Mouse (Mus musculus): ENCODE results near the gene Pnpla8.
"Not testable (repeated sequence)": the region's sequence is repeated elsewhere in the genome, so short reads cannot be mapped to it uniquely, and the experiment has no call there.

Gene Pnpla8

DNA sequence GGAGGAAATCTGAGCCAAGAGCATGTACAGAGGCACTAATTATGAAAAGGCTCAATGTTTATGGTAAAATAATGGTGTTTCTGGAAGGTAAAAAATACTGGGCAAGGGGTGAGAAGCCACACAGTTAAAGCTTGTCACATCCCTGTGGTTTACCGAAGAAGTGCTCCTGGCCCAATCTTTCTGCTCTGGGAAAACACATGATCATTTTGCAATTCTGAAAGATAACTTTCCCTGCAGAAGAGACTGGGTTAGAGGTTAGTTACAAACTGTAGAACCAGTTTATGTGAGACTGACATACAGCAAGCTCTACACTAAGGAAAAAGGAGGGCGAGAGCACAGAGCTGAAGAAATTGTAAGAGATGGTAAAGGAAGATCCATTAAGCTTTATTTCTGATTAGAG is 46.0 kb downstream of the Pnpla8 start:
- in situ Hi-C loops (cut with MboI; ENCODE audit: low pct_unique_long_range_greater_than_20kb in 1 of 2, low sequenced_read_pairs in 2 of 2, unreplicated experiment in 1 of 2): no loop called here

- in situ Hi-C loops (cut with MboI; ENCODE audit: low pct_unique_long_range_greater_than_20kb in 1 of 2, low sequenced_read_pairs in 2 of 2, unreplicated experiment in 1 of 2): no loop called here
Measured at GRCm38 (mm10) chr12:44268728-44269302, 47.6 kb downstream of the Pnpla8 start.

GRCm38 (mm10) chr12:44269311-44269831 is 48.2 kb downstream of the Pnpla8 start:
- in situ Hi-C loops (cut with MboI; ENCODE audit: low pct_unique_long_range_greater_than_20kb in 1 of 2, low sequenced_read_pairs in 2 of 2, unreplicated experiment in 1 of 2): no loop called here

DNA sequence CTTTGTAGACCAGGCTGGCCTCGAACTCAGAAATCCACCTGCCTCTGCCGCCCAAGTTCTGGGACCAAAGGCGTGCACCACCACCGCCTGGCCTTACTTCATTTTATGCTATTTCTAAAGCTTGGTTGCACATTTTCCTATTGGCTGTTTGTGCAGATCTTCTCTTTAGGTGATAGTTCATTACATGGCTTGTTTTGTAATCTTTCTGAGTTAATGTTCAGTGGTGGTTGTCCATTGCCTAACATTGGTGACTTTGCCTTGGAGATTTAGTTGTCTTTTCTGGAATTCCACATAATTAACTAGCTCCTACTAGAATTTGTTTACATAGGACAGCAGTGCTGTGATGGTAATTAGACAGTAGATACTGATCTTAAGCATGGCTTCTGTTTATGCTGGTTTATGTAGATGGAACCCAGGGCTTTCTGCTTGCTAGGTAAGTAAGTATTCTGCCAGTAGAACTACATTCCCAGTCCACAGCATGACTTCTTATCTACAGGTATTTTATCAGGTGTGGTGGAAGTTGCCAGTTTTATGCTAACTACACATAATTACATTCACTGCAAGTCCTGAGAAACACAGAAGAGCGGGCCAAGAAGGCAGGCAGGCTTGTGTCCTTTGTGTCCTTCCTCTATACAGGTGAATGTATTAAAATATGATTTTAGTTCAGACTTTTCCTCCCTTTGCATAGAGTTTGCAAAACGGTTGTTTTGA is 53.1 kb downstream of the Pnpla8 start:
- in situ Hi-C loops (cut with MboI; ENCODE audit: low pct_unique_long_range_greater_than_20kb in 1 of 2, low sequenced_read_pairs in 2 of 2, unreplicated experiment in 1 of 2): no loop called here

GRCm38 (mm10) chr12:44280147-44280546 is 59.0 kb downstream of the Pnpla8 start:
- in situ Hi-C loops (cut with MboI; ENCODE audit: low pct_unique_long_range_greater_than_20kb in 1 of 2, low sequenced_read_pairs in 2 of 2, unreplicated experiment in 1 of 2): not testable (repeated sequence)

- in situ Hi-C loops (cut with MboI; ENCODE audit: low pct_unique_long_range_greater_than_20kb in 1 of 2, low sequenced_read_pairs in 2 of 2, unreplicated experiment in 1 of 2): no loop called here
Measured at GRCm38 (mm10) chr12:44281534-44281933, 60.4 kb downstream of the Pnpla8 start.

DNA sequence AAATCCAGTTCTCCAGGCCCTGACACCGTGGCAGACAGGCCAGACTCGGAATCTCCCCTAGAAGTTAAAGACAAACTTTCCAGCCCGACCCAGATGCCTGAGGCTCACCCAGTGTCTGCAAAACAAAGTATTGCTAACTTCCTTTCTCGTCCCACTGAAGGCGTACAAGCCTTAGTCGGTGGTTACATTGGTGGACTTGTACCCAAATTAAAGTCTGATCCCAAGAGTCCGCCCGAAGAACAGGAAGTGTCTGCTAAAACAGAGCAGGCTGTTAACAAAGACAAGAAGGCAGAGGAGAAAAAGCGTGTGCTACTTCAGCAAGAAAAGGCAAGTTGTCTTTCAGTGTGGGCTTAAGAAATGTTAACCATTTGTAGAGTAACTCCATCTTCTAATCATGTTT is 62.2 kb downstream of the Pnpla8 start:
- in situ Hi-C loops (cut with MboI; ENCODE audit: low pct_unique_long_range_greater_than_20kb in 1 of 2, low sequenced_read_pairs in 2 of 2, unreplicated experiment in 1 of 2): no loop called here

GRCm38 (mm10) chr12:44286992-44287391 is 65.8 kb downstream of the Pnpla8 start:
- in situ Hi-C loops (cut with MboI; ENCODE audit: low pct_unique_long_range_greater_than_20kb in 1 of 2, low sequenced_read_pairs in 2 of 2, unreplicated experiment in 1 of 2): no loop called here

- in situ Hi-C loops (cut with MboI; ENCODE audit: low pct_unique_long_range_greater_than_20kb in 1 of 2, low sequenced_read_pairs in 2 of 2, unreplicated experiment in 1 of 2): loop anchor here in 1 of 2 experiments (10.0 kb wide), 1 partner anchor 253 kb away; no protein-coding TSS in a partner anchor
Measured at GRCm38 (mm10) chr12:44292281-44292680, 71.1 kb downstream of the Pnpla8 start.

- in situ Hi-C loops (cut with MboI; ENCODE audit: low pct_unique_long_range_greater_than_20kb in 1 of 2, low sequenced_read_pairs in 2 of 2, unreplicated experiment in 1 of 2): no loop called here
Measured at GRCm38 (mm10) chr12:44300793-44301192, 79.6 kb downstream of the Pnpla8 start.

GRCm38 (mm10) chr12:44304012-44304411 is 82.8 kb downstream of the Pnpla8 start:
- in situ Hi-C loops (cut with MboI; ENCODE audit: low pct_unique_long_range_greater_than_20kb in 1 of 2, low sequenced_read_pairs in 2 of 2, unreplicated experiment in 1 of 2): no loop called here

DNA sequence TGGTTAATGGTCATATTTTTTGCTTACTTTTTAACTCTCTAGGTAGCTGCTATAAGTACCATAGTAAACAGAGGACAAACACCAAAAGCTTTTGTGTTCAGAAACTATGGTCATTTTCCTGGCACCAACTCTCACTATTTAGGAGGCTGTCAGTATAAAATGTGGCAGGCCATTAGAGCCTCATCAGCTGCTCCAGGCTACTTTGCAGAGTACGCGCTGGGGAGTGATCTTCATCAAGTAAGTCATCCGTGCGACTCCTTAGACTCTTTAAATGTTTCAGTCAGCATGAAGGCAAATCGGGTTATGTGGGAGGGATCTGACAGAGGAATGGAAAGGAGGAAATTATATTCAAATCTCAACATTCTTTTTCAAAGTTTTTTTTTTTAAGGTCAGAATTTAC is 83.7 kb downstream of the Pnpla8 start:
- in situ Hi-C loops (cut with MboI; ENCODE audit: low pct_unique_long_range_greater_than_20kb in 1 of 2, low sequenced_read_pairs in 2 of 2, unreplicated experiment in 1 of 2): no loop called here

- in situ Hi-C loops (cut with MboI; ENCODE audit: low pct_unique_long_range_greater_than_20kb in 1 of 2, low sequenced_read_pairs in 2 of 2, unreplicated experiment in 1 of 2): no loop called here
Measured at GRCm38 (mm10) chr12:44308221-44308620, 87.1 kb downstream of the Pnpla8 start.

DNA sequence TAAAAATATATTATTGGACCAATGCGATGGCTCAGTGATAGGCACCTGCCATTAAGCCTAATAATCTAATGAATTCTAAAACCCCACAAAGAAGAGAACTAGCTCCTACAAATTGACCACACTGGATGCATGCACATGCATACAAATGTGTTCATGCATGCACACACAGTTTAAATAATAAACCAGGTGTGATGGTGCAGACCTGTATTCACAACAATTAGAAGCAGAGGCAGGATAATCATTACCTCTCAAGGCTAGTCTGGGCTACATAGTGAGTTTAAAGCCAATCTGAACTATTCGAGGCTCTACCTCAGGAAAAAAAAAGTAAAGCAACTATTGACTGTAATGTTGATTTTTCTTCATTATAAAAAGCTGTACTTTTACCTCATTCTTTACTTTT is 94.0 kb downstream of the Pnpla8 start:
- in situ Hi-C loops (cut with MboI; ENCODE audit: low pct_unique_long_range_greater_than_20kb in 1 of 2, low sequenced_read_pairs in 2 of 2, unreplicated experiment in 1 of 2): no loop called here

- in situ Hi-C loops (cut with MboI; ENCODE audit: low pct_unique_long_range_greater_than_20kb in 1 of 2, low sequenced_read_pairs in 2 of 2, unreplicated experiment in 1 of 2): no loop called here
Measured at GRCm38 (mm10) chr12:44325091-44325490, 103.9 kb downstream of the Pnpla8 start.

DNA sequence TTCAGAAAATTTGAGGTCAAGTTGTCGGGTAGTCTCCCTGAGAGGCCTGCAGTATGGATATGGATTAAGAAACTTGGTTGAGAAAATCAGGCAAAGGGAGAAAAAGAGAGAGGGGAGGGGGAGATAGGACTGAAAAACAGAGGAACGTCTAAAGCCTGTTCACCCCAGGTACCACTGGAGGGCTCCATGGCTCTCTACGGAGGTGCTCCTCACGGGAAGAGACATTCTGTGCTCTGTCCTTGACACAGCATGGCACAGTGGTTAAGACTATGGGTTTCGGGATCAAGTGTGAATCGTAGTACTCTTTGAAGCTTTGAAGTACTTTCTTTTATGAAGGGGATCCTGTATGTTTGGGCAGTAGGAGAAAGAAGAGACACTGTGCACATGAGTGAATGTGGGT is 106.3 kb downstream of the Pnpla8 start:
- in situ Hi-C loops (cut with MboI; ENCODE audit: low pct_unique_long_range_greater_than_20kb in 1 of 2, low sequenced_read_pairs in 2 of 2, unreplicated experiment in 1 of 2): no loop called here

DNA sequence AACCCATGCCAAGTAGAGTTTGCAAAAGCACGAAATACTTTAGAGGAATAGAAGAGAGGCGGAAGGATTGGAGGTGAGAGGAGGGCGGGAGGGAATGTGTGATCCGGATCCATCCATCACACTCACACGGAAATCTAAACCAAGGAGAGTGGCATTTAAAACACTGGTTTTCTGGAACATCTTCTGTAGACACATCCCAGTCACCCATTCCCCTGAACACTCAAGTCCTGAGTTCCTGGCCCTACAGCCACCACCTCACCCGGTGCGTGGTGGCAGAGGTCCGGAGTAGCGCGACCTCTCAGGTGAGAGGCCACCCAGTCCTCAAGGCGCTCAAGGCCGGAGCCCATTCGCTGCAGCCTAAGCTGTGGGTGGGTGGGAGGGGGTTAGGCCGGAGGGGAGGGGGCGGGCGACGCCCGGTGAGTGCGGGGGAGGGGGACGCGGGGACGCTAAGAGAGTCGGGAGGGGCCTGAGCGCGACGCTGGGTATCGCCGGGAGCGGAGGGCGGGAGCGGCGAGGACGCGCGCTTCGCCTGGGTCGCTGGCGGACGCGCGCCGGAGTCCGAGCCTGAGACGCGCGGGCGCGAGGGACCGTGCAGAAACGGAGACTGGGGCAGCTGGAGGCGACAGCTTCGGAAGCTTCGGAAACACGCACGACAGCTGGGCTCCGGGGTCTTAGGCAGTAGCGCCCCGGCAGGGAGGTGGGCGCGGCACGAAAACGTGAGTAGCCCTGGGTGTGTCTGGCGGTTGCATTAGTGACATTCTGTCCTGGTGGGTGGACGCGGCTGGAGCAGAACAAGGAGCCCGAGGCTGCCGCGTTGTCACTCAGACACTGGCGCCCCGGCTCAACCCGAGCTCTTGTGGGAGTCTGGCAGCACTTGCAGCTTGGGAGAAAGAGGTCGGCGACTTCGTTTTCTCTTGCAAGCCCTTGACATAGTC is 107.5 kb downstream of the Pnpla8 start, which contains the start of gene Nrcam:
Gene Nrcam (plus strand): TSS at position 505 of the 935 bp plus-strand sequence.
- in situ Hi-C loops (cut with MboI; ENCODE audit: low pct_unique_long_range_greater_than_20kb in 1 of 2, low sequenced_read_pairs in 2 of 2, unreplicated experiment in 1 of 2): no loop called here

DNA sequence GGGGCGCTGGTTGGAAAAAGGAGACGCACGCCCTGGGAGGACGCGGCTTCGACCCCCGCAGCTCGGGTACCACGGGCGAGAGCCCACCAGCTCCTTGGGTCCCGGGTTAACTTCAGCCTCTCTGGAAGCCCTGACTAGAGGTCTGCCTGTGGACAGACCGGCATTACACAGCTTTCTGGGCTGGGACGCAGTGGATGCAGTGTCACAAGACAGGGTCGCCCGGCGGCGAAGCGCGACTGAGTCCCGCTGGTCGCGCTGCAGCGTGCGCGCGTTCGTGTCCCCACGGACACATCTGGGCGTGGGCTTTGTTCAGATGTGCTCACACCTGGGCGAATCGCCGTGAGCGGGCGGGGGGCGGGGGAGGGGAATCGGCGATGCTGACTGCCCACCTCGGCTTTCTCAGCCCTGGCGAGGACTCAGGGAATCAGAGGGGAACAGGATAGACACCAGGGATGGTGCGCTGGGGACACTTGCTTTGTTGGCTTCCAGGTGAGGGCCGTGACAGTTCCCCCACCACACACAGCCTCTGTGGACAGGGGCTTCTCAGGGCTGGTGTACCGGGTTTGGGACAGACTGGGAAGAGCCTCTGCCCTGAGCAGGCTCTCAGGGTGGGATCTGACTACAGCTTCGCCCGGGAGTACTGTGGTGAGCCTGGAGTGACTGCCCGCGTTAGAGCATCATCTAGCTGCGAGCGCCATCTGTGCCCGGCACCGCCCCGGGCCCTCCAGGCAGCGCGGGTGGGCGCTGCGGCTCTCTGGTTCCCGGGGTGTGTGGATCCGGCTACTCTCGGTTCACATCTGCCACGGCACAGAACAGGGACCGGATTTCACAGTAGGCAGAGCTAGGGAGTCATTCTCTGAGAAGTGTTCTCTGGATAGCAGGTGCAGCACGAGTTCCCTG is 108.4 kb downstream of the Pnpla8 start:
- in situ Hi-C loops (cut with MboI; ENCODE audit: low pct_unique_long_range_greater_than_20kb in 1 of 2, low sequenced_read_pairs in 2 of 2, unreplicated experiment in 1 of 2): no loop called here

All from mouse embryonic stem cell (cell line).